Mouse (Mus musculus) stomach, embryonic 15.5 days (tissue): ENCODE data around the gene Mab21l3. TPM values are rescaled to one million over a fixed set of nuclear protein-coding genes. Genes with fewer than 3 reads are reported as not detected.

Source experiments
- ATAC-seq: fragments of 200-750 bp; cut with Nextera tagmentation; 2 replicates; pipeline ENCODE4 v1.8.0; 2017; ENCODE audit warnings: low read depth, moderate number of reproducible peaks, moderate TSS enrichment; ENCODE audit not compliant: insufficient read depth, low FRiP score
- H3K27ac ChIP-seq: fragments of 300-500 bp; sonication (generic); 2 replicates; pipeline ENCODE4 v1.5.1; 2015; ENCODE audit warnings: mild to moderate bottlenecking, inconsistent platforms
- H3K27me3 ChIP-seq: fragments of 300-500 bp; sonication (generic); replicated peaks from 2 replicates; pipeline ENCODE4 v1.6.1; 2015; ENCODE audit warnings: inconsistent platforms
- H3K36me3 ChIP-seq: fragments of 300-500 bp; sonication (generic); 2 replicates; pipeline ENCODE4 v1.6.1; 2015; ENCODE audit warnings: inconsistent platforms
- H3K4me1 ChIP-seq: fragments of 300-500 bp; sonication (generic); 2 replicates; pipeline ENCODE4 v1.6.1; 2015; ENCODE audit warnings: inconsistent platforms
- H3K4me2 ChIP-seq: fragments of 300-500 bp; sonication (generic); 2 replicates; pipeline ENCODE4 v1.6.1; 2015; ENCODE audit warnings: mild to moderate bottlenecking, inconsistent platforms
- H3K4me3 ChIP-seq: fragments of 300-500 bp; sonication (generic); replicated peaks from 2 replicates; pipeline ENCODE4 v1.5.1; 2015; ENCODE audit warnings: inconsistent platforms
- H3K9ac ChIP-seq: fragments of 300-500 bp; sonication (generic); 2 replicates; pipeline ENCODE4 v1.6.1; 2015; ENCODE audit warnings: inconsistent platforms
- H3K9me3 ChIP-seq: fragments of 300-500 bp; sonication (generic); 2 replicates; pipeline ENCODE4 v1.6.1; 2016; ENCODE audit warnings: inconsistent platforms
- WGBS: fragments of 180-500 bp; shearing (Covaris S2); methylation state at CpG from one replicate; pipeline ENCODE4 v1.1.7; 2015; 5-methylcytosine and 5-hydroxymethylcytosine counted together
- polyA plus RNA-seq: library from polyadenylated mRNA; unstranded; fragments of >200 nt; fragmentation: Nextera tagmentation; extraction: Ambion mirVana; gene quantifications from 2 replicates; pipeline ENCODE4 v1.2.1, GENCODE M21; 2015

Mab21l3 gene
- polyA plus RNA-seq = 4.1 and 5.8 TPM in 2 replicates

GRCm38 (mm10) chr3:101848816-101849215 lies at the start of gene Mab21l3:
Mab21l3 (minus strand) TSS chr3:101848959.
- no peak within 1 kb of the TSS for H3K9ac ChIP-seq
- H3K4me2 ChIP-seq = no peak within 1 kb of the TSS
- H3K27ac ChIP-seq = no peak within 1 kb of the TSS
- no peaks in the 10 kb centered on the region for H3K36me3 ChIP-seq
- no peaks in the 10 kb centered on the region for H3K9me3 ChIP-seq
- WGBS = 79% methylated on average over 5 of the region's 5 CpGs
- no peak within 1 kb of the TSS for H3K4me3 ChIP-seq
- no peak for ATAC-seq
- H3K4me1 ChIP-seq = no peaks in the 10 kb centered on the region
- no peaks in the 10 kb centered on the region for H3K27me3 ChIP-seq

GRCm38 (mm10) chr3:101897377-101897974 lies 48.7 kb upstream of the Mab21l3 start:
- Histone ChIP-seq H3K4me3 (no peak overlapping the region), H3K27ac (no peak overlapping the region), H3K9me3 (no peaks in the 10 kb centered on the region), H3K36me3 (no peaks in the 10 kb centered on the region; the same call in 1 of the 2 replicates), H3K4me1 (no peaks in the 10 kb centered on the region), H3K27me3 (no peaks in the 10 kb centered on the region), H3K9ac (no peak overlapping the region), H3K4me2 (no peak overlapping the region)
- ATAC-seq = no peak
- 79% methylated on average over 15 of the region's 15 CpGs for WGBS

- WGBS = 34% methylated on average over 9 of the region's 9 CpGs
- H3K27me3 ChIP-seq = no peaks in the 10 kb centered on the region
- H3K9ac ChIP-seq = no peak overlapping the region
- H3K36me3 ChIP-seq = no peaks in the 10 kb centered on the region; the same call in 1 of the 2 replicates
- no peak overlapping the region for H3K4me2 ChIP-seq
- no peak for ATAC-seq
- H3K4me1 ChIP-seq = no peaks in the 10 kb centered on the region
- H3K4me3 ChIP-seq = no peak overlapping the region
- H3K27ac ChIP-seq = no peak overlapping the region
- no peaks in the 10 kb centered on the region for H3K9me3 ChIP-seq
Observed at GRCm38 (mm10) chr3:101896893-101897292, 48.1 kb upstream of the Mab21l3 start.

DNA sequence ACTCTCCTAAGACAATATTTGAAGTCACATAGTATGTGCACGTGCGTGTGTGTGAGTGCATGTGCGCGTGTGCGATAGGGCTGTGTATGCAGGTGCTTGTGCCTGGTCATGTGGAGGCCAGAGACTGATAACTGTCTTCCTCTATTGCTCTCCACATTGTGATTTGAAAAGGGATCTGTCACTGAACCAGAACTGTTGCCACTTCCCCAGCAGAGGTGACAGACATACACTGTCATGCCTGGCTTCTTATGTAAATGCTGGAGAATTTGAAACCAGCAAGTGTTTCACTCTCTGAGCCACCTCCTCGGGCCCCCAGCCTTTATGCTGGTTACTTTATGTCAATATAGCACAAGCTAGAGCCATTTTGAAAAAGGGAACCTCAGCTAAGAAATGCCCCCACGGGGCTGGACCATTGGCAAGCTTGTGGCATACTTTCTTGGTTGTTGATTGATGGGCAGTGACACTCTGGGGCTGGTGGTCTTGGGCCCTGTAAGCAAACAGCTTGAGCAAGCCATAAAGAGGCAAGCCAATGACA lies 46.7 kb upstream of the Mab21l3 start:
- Histone ChIP-seq H3K36me3 (no peaks in the 10 kb centered on the region; the same call in 1 of the 2 replicates), H3K4me2 (no peak overlapping the region), H3K4me3 (no peak overlapping the region), H3K9ac (no peak overlapping the region), H3K27ac (no peak overlapping the region), H3K4me1 (no peaks in the 10 kb centered on the region), H3K27me3 (no peaks in the 10 kb centered on the region), H3K9me3 (no peaks in the 10 kb centered on the region)
- WGBS = 78% methylated on average over 7 of the region's 7 CpGs
- ATAC-seq = no peak

DNA sequence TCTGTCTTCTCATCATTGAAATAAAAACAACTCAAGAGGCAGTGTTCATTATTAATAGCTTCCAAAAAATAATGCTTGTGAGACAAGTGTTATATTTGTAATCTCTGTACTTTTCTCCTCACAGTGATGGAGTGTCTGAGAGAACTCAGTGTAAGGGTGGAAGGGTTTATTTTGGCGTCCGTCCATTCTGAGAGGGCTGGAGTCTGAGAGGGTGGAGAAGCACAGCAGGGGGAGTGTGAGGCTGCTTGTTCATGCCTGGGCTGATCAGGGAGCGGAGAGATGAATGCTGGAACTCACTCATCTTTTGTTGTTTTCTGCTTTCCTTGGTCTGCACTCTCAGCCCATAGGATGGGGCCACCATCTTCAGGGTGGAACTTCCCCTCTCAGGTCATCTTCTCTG lies 36.8 kb upstream of the Mab21l3 start:
- H3K9ac ChIP-seq = no peak overlapping the region
- WGBS = 36% methylated on average over 3 of the region's 3 CpGs
- peak overlapping the region; percentile 41; the same call in 1 of the 2 replicates for H3K27ac ChIP-seq
- no peaks in the 10 kb centered on the region for H3K36me3 ChIP-seq
- no peaks in the 10 kb centered on the region for H3K27me3 ChIP-seq
- H3K4me2 ChIP-seq = no peak overlapping the region
- no peak overlapping the region for H3K4me3 ChIP-seq
- H3K9me3 ChIP-seq = no peaks in the 10 kb centered on the region
- peaks cover 7% of the 10 kb centered on the region; the same call in 1 of the 2 replicates for H3K4me1 ChIP-seq
- peak; percentile 75; the same call in 1 of the 2 replicates for ATAC-seq

- H3K27ac ChIP-seq = peak overlapping the region; percentile 31; the same call in 1 of the 2 replicates
- peak; percentile 77 for ATAC-seq
Observed at GRCm38 (mm10) chr3:101885041-101885440, 36.3 kb upstream of the Mab21l3 start.

DNA sequence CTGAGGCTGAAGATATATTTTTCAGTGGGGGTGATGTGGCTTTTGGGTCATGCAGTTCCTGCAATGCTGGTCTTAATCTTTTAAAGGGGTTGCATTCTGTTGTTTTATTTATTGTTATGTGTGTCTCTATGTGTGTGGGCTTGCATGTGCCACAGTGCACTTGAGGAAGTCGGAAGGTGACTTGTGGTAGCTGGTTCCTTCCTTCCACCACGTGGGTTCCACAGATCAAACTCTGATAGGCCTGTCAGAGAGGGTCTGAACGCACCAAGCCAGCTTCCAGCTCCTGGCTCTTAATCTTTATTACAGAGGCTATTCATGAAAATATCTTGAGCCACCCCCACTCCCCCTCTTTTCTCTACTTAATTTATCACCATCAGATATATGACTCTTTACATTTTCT lies 35.1 kb upstream of the Mab21l3 start:
- H3K4me1 ChIP-seq = peaks cover 7% of the 10 kb centered on the region; the same call in 1 of the 2 replicates
- no peaks in the 10 kb centered on the region for H3K27me3 ChIP-seq
- no peak overlapping the region for H3K4me2 ChIP-seq
- no peak for ATAC-seq
- H3K9ac ChIP-seq = no peak overlapping the region
- WGBS = 57% methylated on average over 3 of the region's 3 CpGs
- H3K9me3 ChIP-seq = no peaks in the 10 kb centered on the region
- H3K36me3 ChIP-seq = no peaks in the 10 kb centered on the region
- H3K27ac ChIP-seq = no peak overlapping the region
- H3K4me3 ChIP-seq = no peak overlapping the region

More at GRCm38 (mm10) chr3:101885041-101885440, 36.3 kb upstream of the Mab21l3 start:
- Histone ChIP-seq H3K4me3 (no peak overlapping the region), H3K36me3 (no peaks in the 10 kb centered on the region), H3K9ac (no peak overlapping the region), H3K27me3 (no peaks in the 10 kb centered on the region), H3K4me2 (no peak overlapping the region), H3K9me3 (no peaks in the 10 kb centered on the region), H3K4me1 (peaks cover 7% of the 10 kb centered on the region; the same call in 1 of the 2 replicates)
- WGBS = 41% methylated on average over 4 of the region's 4 CpGs

DNA sequence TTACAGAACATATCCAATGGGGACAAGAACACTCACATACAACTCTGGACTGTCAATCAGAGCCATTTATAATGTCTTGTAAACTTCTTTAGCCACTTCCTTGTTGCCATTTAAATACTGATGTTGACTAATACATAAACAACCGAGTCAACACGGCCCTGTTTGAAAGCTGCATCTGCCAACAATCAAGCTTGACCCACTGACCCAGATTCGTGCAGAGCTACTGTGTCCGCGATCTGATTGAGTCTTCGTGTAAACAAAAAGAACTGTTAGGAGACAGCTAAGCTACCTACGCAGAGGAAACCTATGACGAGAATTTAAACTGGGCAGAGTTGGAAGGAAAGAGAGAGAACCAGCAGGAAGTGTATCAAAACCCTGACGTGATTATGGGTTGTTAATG lies 33.0 kb upstream of the Mab21l3 start:
- WGBS = 31% methylated on average over 9 of the region's 9 CpGs
- H3K4me3 ChIP-seq = no peak overlapping the region
- ATAC-seq = no peak

GRCm38 (mm10) chr3:101880818-101881217 lies 32.1 kb upstream of the Mab21l3 start:
- H3K9ac ChIP-seq = no peak overlapping the region
- no peak overlapping the region for H3K4me3 ChIP-seq
- no peak overlapping the region for H3K4me2 ChIP-seq
- H3K27me3 ChIP-seq = no peaks in the 10 kb centered on the region
- no peak overlapping the region for H3K27ac ChIP-seq
- no peak for ATAC-seq
- 0 out of 2 replicates have a peak, but pooled peaks cover 2% of the 10 kb centered on the region for H3K36me3 ChIP-seq
- H3K4me1 ChIP-seq = peaks cover 6% of the 10 kb centered on the region; the same call in 1 of the 2 replicates
- 75% methylated on average over 6 of the region's 6 CpGs for WGBS
- H3K9me3 ChIP-seq = no peaks in the 10 kb centered on the region

More for the DNA sequence above, 33.0 kb upstream of the Mab21l3 start:
- H3K27me3 ChIP-seq = no peaks in the 10 kb centered on the region
- H3K4me2 ChIP-seq = no peak overlapping the region
- H3K4me1 ChIP-seq = peaks cover 7% of the 10 kb centered on the region; the same call in 1 of the 2 replicates
- H3K9me3 ChIP-seq = no peaks in the 10 kb centered on the region
- H3K27ac ChIP-seq = no peak overlapping the region
- no peak overlapping the region for H3K9ac ChIP-seq
- H3K36me3 ChIP-seq = 0 out of 2 replicates have a peak, but pooled peaks cover 2% of the 10 kb centered on the region

DNA sequence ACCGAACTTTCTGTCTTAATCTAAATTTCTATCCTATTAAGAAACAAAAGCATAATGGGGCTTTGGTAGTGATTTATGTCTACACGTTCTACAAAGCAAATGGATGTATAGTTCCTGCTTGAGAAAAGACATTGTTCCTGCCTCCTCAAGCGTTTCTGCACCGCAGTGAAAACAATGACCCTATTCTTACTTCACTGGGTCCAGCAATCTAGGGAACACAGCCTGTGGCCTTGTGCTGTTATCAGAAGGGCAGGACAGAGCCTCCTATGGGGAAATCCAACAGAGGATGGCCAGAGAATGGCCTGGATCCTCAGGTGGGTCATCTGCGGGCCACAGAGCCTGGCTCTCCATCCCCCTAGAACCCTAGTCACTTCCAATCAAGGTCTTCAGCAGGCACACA lies 29.4 kb upstream of the Mab21l3 start:
- Histone ChIP-seq H3K4me3 (no peak overlapping the region), H3K4me1 (no peaks in the 10 kb centered on the region), H3K9ac (no peak overlapping the region), H3K27ac (no peak overlapping the region), H3K4me2 (no peak overlapping the region), H3K9me3 (no peaks in the 10 kb centered on the region), H3K27me3 (no peaks in the 10 kb centered on the region), H3K36me3 (0 out of 2 replicates have a peak, but pooled peaks cover 2% of the 10 kb centered on the region)
- WGBS = 66% methylated on average over 5 of the region's 5 CpGs
- no peak for ATAC-seq

- Histone ChIP-seq H3K4me1 (no peaks in the 10 kb centered on the region), H3K9me3 (no peaks in the 10 kb centered on the region), H3K27me3 (no peaks in the 10 kb centered on the region), H3K36me3 (0 out of 2 replicates have a peak, but pooled peaks cover 2% of the 10 kb centered on the region), H3K9ac (no peak overlapping the region), H3K4me3 (no peak overlapping the region), H3K27ac (no peak overlapping the region), H3K4me2 (no peak overlapping the region)
- ATAC-seq = no peak
- 55% methylated on average over 7 of the region's 7 CpGs for WGBS
Observed at GRCm38 (mm10) chr3:101876459-101877285, 27.9 kb upstream of the Mab21l3 start.
